Mouse (Mus musculus) midbrain, embryonic 12.5 days (tissue): ENCODE measurements around the gene Olfr954. TPM values are rescaled to one million over a fixed set of nuclear protein-coding genes. Genes with fewer than 3 reads are reported as not detected.

Source experiments
- ATAC-seq: fragments of 200-750 bp; cut with Nextera tagmentation; 2 replicates; pipeline ENCODE4 v1.8.0; 2017; ENCODE audit warnings: low read depth, moderate TSS enrichment, moderate library complexity; ENCODE audit not compliant: low FRiP score
- H3K27ac ChIP-seq: fragments of 300-500 bp; sonication (generic); replicated peaks from 2 replicates; pipeline ENCODE4 v1.5.1; 2016; ENCODE audit warnings: mild to moderate bottlenecking
- H3K27me3 ChIP-seq: fragments of 300-500 bp; sonication (generic); 2 replicates; pipeline ENCODE4 v1.6.1; 2016; ENCODE audit warnings: mild to moderate bottlenecking
- H3K36me3 ChIP-seq: fragments of 300-500 bp; sonication (generic); 2 replicates; pipeline ENCODE4 v1.6.1; 2016
- H3K4me1 ChIP-seq: fragments of 300-500 bp; sonication (generic); 2 replicates; pipeline ENCODE4 v1.6.1; 2016
- H3K4me2 ChIP-seq: fragments of 300-500 bp; sonication (generic); replicated peaks from 2 replicates; pipeline ENCODE4 v1.6.1; 2016; ENCODE audit warnings: mild to moderate bottlenecking, moderate library complexity
- H3K4me3 ChIP-seq: fragments of 300-500 bp; sonication (generic); 2 replicates; pipeline ENCODE4 v1.5.1; 2016; ENCODE audit warnings: mild to moderate bottlenecking
- H3K9ac ChIP-seq: fragments of 300-500 bp; sonication (generic); replicated peaks from 2 replicates; pipeline ENCODE4 v1.6.1; 2016; ENCODE audit warnings: mild to moderate bottlenecking, moderate library complexity
- H3K9me3 ChIP-seq: fragments of 300-500 bp; sonication (generic); 2 replicates; pipeline ENCODE4 v1.6.1; 2016; ENCODE audit warnings: mild to moderate bottlenecking
- WGBS: fragments of 180-500 bp; shearing (Covaris S2); methylation state at CpG from one replicate; pipeline ENCODE4 v1.1.7; 2016; 5-methylcytosine and 5-hydroxymethylcytosine counted together
- polyA plus RNA-seq: library from polyadenylated mRNA; unstranded; fragments of >200 nt; fragmentation: Nextera tagmentation; extraction: Ambion mirVana; gene quantifications from 2 replicates; pipeline ENCODE4 v1.2.1, GENCODE M21; 2016

Gene Olfr954
- not detected in 2 replicates for polyA plus RNA-seq

- ATAC-seq: no peak
- H3K4me2 ChIP-seq: no peak within 1 kb of the TSS
Observed at GRCm38 (mm10) chr9:39456401-39456800, at the start of gene Olfr954. Gene Olfr954 (plus strand): TSS chr9:39456701.

GRCm38 (mm10) chr9:39427048-39427447 lies 29.5 kb upstream of the Olfr954 start, which contains the start of gene Olfr952:
Gene Olfr952 (minus strand): TSS chr9:39427148.
- no peaks in the 10 kb centered on the region for H3K9me3 ChIP-seq

More at GRCm38 (mm10) chr9:39456401-39456800, at the start of gene Olfr954:
- Histone ChIP-seq H3K27ac (no peak within 1 kb of the TSS), H3K4me3 (no peak within 1 kb of the TSS), H3K9me3 (no peaks in the 10 kb centered on the region), H3K27me3 (no peaks in the 10 kb centered on the region), H3K9ac (no peak within 1 kb of the TSS), H3K4me1 (no peaks in the 10 kb centered on the region), H3K36me3 (no peaks in the 10 kb centered on the region)
- WGBS: 87% methylated on average over 6 of the region's 6 CpGs

DNA sequence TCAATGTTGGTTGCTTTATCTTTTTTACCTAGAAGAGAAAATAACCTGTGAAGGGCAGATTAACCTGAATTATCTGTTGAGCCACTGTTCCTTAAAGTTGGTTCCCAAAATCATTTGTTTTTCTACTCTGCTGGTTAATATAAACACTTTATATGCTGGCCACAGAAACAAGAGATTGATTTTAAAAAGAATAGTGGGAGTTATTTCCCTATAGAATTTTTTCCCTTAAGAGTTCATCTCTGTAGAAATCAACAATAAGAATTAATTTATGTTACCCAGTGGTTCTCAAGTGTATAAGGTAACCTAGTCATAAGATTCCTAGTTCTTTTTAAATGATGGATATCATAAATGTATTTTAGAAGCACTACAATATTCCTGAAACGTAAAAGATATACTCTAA lies 15.3 kb downstream of the Olfr954 start, which contains the start of gene Olfr955:
TSS of gene Olfr955 (minus strand) at position 101 of the 400 bp plus-strand sequence.
- H3K4me1 ChIP-seq: no peaks in the 10 kb centered on the region
- H3K27ac ChIP-seq: no peak within 1 kb of the TSS
- H3K9me3 ChIP-seq: no peaks in the 10 kb centered on the region
- no peak within 1 kb of the TSS for H3K9ac ChIP-seq
- H3K4me3 ChIP-seq: no peak within 1 kb of the TSS
- no peak for ATAC-seq
- H3K4me2 ChIP-seq: no peak within 1 kb of the TSS
- no peaks in the 10 kb centered on the region for H3K36me3 ChIP-seq
- WGBS: 58% methylated on average over 1 of the region's 1 CpGs
- no peaks in the 10 kb centered on the region for H3K27me3 ChIP-seq

More at GRCm38 (mm10) chr9:39427048-39427447, 29.5 kb upstream of the Olfr954 start, which contains the start of gene Olfr952:
- no peak for ATAC-seq
- no peak within 1 kb of the TSS for H3K27ac ChIP-seq
- no peak within 1 kb of the TSS for H3K9ac ChIP-seq
- no peaks in the 10 kb centered on the region for H3K27me3 ChIP-seq
- no peaks in the 10 kb centered on the region for H3K4me1 ChIP-seq
- H3K36me3 ChIP-seq: no peaks in the 10 kb centered on the region
- H3K4me2 ChIP-seq: no peak within 1 kb of the TSS
- no peak within 1 kb of the TSS for H3K4me3 ChIP-seq

DNA sequence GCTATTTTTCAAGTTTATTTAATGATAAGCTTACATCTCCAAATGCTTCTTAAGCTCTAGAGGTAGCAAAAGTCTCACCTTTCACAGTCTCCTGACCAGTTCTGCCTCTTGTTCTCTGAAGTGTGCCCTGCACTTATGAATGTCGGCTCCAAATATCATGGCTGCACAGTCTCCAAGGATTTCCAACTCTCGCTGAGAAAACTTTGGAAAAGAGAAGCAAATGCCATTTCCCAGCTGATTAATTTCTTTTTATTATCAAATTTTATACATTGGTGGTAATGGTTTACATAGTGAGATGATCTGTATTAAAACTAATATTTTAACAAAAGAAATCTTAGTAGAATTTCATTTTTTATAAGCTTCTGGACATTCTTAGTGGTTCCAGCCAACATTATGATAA lies 37.4 kb downstream of the Olfr954 start, which contains the start of gene Olfr44:
TSS of gene Olfr44 (minus strand) at position 101 of the 400 bp plus-strand sequence.
- no peak for ATAC-seq
- no peaks in the 10 kb centered on the region for H3K4me1 ChIP-seq
- no peaks in the 10 kb centered on the region for H3K27me3 ChIP-seq

DNA sequence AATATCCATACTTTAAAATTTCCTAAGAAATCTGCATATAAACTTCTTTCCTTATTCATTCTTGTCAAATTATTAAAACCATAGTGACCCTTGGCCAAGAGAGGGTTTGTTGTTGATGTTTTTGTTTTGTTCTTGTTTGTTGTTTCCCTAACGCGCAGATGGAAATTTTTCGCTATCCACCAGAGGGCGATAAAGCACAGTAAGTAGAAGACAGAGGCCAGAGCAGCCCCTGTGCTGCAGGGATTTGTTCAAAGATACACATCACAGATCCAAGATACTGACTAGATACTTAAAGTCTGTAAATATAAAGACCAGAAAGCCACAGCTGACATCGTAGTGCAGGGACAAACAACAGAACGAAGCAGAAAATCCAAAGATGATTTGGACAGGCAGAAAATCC lies 52.5 kb downstream of the Olfr954 start:
- Histone ChIP-seq H3K4me3 (no peak overlapping the region), H3K4me2 (no peak overlapping the region), H3K27ac (no peak overlapping the region), H3K9me3 (no peaks in the 10 kb centered on the region), H3K9ac (no peak overlapping the region), H3K36me3 (no peaks in the 10 kb centered on the region), H3K4me1 (no peaks in the 10 kb centered on the region), H3K27me3 (no peaks in the 10 kb centered on the region)
- WGBS: 10% methylated on average over 6 of the region's 6 CpGs
- ATAC-seq: peak; percentile 74

More for the DNA sequence above, 37.4 kb downstream of the Olfr954 start, which contains the start of gene Olfr44:
- Histone ChIP-seq H3K9me3 (no peaks in the 10 kb centered on the region), H3K27ac (no peak within 1 kb of the TSS), H3K4me3 (no peak within 1 kb of the TSS), H3K36me3 (no peaks in the 10 kb centered on the region), H3K9ac (no peak within 1 kb of the TSS), H3K4me2 (no peak within 1 kb of the TSS)
- WGBS: 93% methylated on average over 2 of the region's 2 CpGs

DNA sequence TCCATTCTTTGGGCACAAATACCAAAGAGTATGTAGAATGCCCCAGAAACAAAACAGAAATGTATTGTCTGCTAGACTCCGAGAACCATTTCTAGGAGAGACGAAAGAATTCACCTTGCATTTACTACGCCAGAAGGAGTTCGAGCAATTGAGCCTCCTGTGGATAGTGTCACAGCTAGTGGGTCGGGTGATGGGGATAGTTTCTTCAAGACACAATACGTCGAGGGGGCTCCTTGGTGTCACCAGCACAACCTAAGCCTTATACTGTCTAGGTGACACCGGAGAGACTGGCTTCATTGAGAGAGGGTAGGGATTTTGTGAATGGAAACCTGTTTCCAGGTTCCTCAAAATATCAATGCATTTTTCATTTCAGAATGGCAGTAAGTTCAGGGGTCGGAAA lies 52.9 kb downstream of the Olfr954 start:
- Histone ChIP-seq H3K36me3 (no peaks in the 10 kb centered on the region), H3K4me3 (no peak overlapping the region), H3K4me2 (no peak overlapping the region), H3K9ac (no peak overlapping the region), H3K27me3 (no peaks in the 10 kb centered on the region), H3K4me1 (no peaks in the 10 kb centered on the region), H3K9me3 (no peaks in the 10 kb centered on the region), H3K27ac (no peak overlapping the region)
- WGBS: 81% methylated on average over 9 of the region's 9 CpGs
- ATAC-seq: no peak

Other genes with a start within 250 kb of the Olfr954 start
- gene Olfr1537, start 206.7 kb upstream of the Olfr954 start, polyA plus RNA-seq: not detected in 2 replicates
- not detected in 2 replicates for gene Olfr945, start 179.9 kb upstream of the Olfr954 start, polyA plus RNA-seq
- gene Olfr948, start 130.7 kb upstream of the Olfr954 start, polyA plus RNA-seq: not detected in 2 replicates
- not detected in 2 replicates for gene Olfr951, start 69.3 kb upstream of the Olfr954 start, polyA plus RNA-seq
- not detected in 2 replicates for gene Olfr952, start 29.6 kb upstream of the Olfr954 start, polyA plus RNA-seq
- gene Olfr955, start 15.2 kb downstream of the Olfr954 start, polyA plus RNA-seq: not detected in 2 replicates
- gene Olfr44, start 37.3 kb downstream of the Olfr954 start, polyA plus RNA-seq: not detected in 2 replicates
- gene Olfr957, start 59.1 kb downstream of the Olfr954 start, polyA plus RNA-seq: not detected in 2 replicates
- not detected in 2 replicates for gene Olfr958, start 97.4 kb downstream of the Olfr954 start, polyA plus RNA-seq
- gene Olfr959, start 118.9 kb downstream of the Olfr954 start, polyA plus RNA-seq: not detected in 2 replicates
- gene AW551984, start 147.7 kb downstream of the Olfr954 start, polyA plus RNA-seq: 23.2 and 23.6 TPM in 2 replicates
- gene Olfr148, start 154.0 kb downstream of the Olfr954 start, polyA plus RNA-seq: not detected in 2 replicates
- not detected in 2 replicates for gene Olfr960, start 164.7 kb downstream of the Olfr954 start, polyA plus RNA-seq
- not detected in 2 replicates for gene Olfr961, start 188.4 kb downstream of the Olfr954 start, polyA plus RNA-seq
- gene Olfr963, start 210.5 kb downstream of the Olfr954 start, polyA plus RNA-seq: not detected in 2 replicates